Mouse (Mus musculus) CH12.LX (cell line): ENCODE measurements around the gene Pla2r1.

ENCODE experiments used
- BHLHE40 ChIP-seq: IDR thresholded peaks from 2 replicates; pipeline ENCODE4 v1.6.1; 2011; ENCODE audit warnings: mild to moderate bottlenecking, low read depth, low read length, improper control_type of control experiment
- CTCF ChIP-seq, 2 experiments: IDR thresholded peaks in 1 of 2; conservative IDR thresholded peaks in 1 of 2; 2 replicates each; pipeline ENCODE4 v1.5.1; 2011 to 2012; ENCODE audit warnings: low read depth in 2 of 2, low read length in 2 of 2, improper control_type of control experiment in 1 of 2, inconsistent platforms in 1 of 2, mild to moderate bottlenecking in 1 of 2, moderate library complexity in 1 of 2
- EP300 ChIP-seq: IDR thresholded peaks from 2 replicates; pipeline ENCODE4 v1.6.1; 2011; ENCODE audit warnings: low read length, improper control_type of control experiment
- HCFC1 ChIP-seq: IDR thresholded peaks from 2 replicates; pipeline ENCODE4 v1.6.1; 2012; ENCODE audit warnings: low read depth, mild to moderate bottlenecking, inconsistent platforms, low read length, improper control_type of control experiment
- IRF4 ChIP-seq: IDR thresholded peaks from 2 replicates; pipeline ENCODE4 v1.6.1; 2014; ENCODE audit warnings: low read depth, mild to moderate bottlenecking, inconsistent platforms, low read length, improper control_type of control experiment
- MAFK ChIP-seq: IDR thresholded peaks from 2 replicates; pipeline ENCODE4 v1.6.1; 2011; ENCODE audit warnings: low read length, improper control_type of control experiment; ENCODE audit not compliant: insufficient replicate concordance
- MAX ChIP-seq: IDR thresholded peaks from 2 replicates; pipeline ENCODE4 v1.6.1; 2011; ENCODE audit warnings: low read length, improper control_type of control experiment
- POLR2A ChIP-seq: IDR thresholded peaks from 2 replicates; pipeline ENCODE4 v1.6.1; 2011; ENCODE audit warnings: low read depth, mild to moderate bottlenecking, improper control_type of control experiment, low read length
- POLR2AphosphoS2 ChIP-seq: IDR thresholded peaks from 2 replicates; pipeline ENCODE4 v1.6.1; 2011; ENCODE audit warnings: low read depth, low read length, improper control_type of control experiment
- UBTF ChIP-seq: IDR thresholded peaks from 2 replicates; pipeline ENCODE4 v1.6.1; 2012; ENCODE audit warnings: low read depth, mild to moderate bottlenecking, inconsistent platforms, low read length, improper control_type of control experiment, moderate library complexity
- USF1 ChIP-seq: IDR thresholded peaks from 2 replicates; pipeline ENCODE4 v1.6.1; 2014; ENCODE audit warnings: low read depth, mild to moderate bottlenecking, inconsistent platforms, low read length, improper control_type of control experiment

DNA sequence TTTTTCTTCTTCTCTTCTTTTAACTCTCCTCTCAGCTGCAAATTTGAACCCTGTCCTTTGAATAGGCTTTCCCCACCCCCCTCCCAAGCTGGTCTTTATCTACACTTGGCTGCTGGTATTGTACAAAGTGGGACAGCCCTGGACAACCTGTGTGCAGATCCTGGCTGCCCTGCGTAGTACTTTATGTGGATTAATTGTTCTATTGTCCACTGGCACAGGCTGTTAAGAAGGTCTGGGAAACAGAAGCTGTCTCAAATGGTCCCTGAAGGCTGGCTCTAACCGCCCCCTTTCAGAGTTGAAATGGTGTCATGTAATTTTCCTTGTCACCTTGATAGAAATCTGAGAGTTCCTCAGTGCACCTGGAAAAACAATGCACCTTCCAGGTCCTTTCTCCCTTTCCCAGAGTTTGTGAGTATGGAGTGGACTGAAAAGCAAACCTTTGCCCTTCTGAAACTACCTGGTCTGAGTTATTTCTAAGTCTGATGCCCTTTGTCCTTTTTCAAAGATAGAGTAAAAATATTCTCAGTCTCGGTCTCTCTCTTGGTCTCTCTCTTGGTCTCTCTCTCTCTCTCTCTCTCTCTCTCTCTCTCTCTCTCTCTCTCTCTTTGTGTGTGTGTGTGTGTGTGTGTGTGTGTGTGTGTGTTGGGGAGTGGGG, 101.9 kb downstream of the Pla2r1 start:
- TF ChIP-seq CTCF (conservative IDR thresholded peaks at IDR 0.05 in 1 of 2, IDR thresholded peaks at IDR 0.05 in 1 of 2; ENCODE audit: low read depth in 2 of 2, low read length in 2 of 2): no peak
- no peak for TF ChIP-seq POLR2A
- no peak for TF ChIP-seq UBTF
- TF ChIP-seq MAFK: no peak
- no peak for TF ChIP-seq MAX
- TF ChIP-seq IRF4: no peak
- TF ChIP-seq POLR2AphosphoS2: no peak
- TF ChIP-seq USF1: no peak
- no peak for TF ChIP-seq HCFC1
- no peak for TF ChIP-seq EP300
- TF ChIP-seq BHLHE40: no peak
